Mouse (Mus musculus) erythroblast, adult 5-6 weeks (primary cell): ENCODE measurements around the gene Lhfpl5. TPM values are rescaled to one million over a fixed set of nuclear protein-coding genes. Genes with fewer than 3 reads are reported as not detected.

Experiments
- ATAC-seq: replicated peaks from 2 replicates; pipeline ENCODE4 v1.8.0; 2016; ENCODE audit warnings: moderate number of reproducible peaks, mild to moderate bottlenecking, moderate TSS enrichment, inconsistent platforms; ENCODE audit not compliant: poor library complexity, low FRiP score, severe bottlenecking
- total RNA-seq, 2 experiments: library from RNA; stranded (forward) in 1 of 2; stranded (reverse) in 1 of 2; fragments of 150-400 nt in 1 of 2; fragments of 200-764, 138-1000 nt in 1 of 2; gene quantifications; 2 replicates each; pipeline versions ENCODE4 v1.2.3 to v1.2.4; 2015 to 2017; ENCODE audit warnings: low replicate concordance in 2 of 2

The Lhfpl5 gene
- total RNA-seq, 2 experiments from 2014 or later = not detected

DNA sequence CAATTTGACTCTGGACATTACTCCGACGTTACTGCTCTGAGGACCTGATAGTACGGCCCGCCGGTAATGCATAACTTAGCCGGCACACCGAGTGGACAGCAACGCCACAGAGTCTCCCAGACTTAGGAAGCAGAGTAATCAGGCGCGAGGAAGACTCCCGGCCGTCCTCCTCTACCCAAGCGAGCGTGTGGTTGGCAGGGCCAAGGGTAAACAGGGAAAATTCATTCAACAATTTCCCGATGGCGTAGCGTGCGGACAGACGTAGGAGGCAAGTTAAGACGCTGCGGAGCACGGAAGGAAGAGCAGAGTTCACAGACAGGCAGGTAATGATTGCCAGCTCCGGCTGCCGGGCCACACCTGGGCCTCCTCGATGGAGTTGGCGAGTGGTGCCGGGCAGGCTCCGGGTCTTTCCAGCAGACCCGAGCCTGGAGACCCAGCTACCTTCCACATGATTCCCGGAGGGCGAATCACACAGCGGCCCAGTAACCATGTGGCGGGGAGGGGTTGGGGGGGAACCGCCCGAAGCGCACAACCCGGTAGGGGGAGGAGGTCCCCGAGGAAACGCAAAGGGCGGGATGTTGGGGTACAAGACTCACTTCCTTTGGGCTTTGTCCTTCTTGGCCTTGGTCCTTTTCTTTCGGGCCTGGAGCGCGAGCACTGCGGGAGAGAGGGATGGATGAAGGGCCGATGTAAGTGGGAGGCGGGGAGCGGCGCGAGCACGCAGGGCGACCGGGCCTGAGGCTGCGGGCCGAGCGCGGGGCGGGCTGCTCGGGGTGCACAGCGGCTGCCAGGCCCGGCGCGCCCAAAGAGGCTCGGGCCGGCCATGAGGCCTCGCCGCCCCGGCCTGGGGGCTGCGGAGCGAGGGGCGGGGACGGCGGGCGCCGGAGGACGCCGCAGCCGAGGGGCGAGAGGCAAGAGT, 46.2 kb downstream of the Lhfpl5 start:
- peak; percentile 44 for ATAC-seq

DNA sequence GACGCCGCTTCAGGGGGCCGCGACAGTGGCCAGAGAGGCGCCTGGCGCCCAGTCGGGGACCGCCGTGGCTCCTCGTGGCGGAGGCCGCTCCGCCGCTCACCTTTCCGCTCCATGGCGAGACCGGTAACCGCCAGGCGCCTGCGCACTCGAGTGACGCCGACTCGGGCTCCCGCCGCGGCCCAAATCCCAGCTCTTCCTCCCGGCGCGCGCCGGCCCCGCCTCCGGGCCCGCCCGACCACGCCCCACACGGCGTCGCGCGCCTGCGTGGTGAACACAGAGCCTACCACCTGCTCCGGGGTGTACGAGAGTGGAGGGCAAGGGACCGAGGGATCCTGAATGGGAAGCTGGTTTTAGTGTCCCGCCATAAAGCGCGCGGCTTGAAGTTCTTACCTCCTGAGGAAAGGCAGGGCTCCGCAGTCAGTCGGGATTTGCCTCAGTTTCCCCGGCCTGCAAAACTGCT, 46.9 kb downstream of the Lhfpl5 start, which contains the start of gene Srpk1:
Gene Srpk1, minus strand, starts transcription at position 410 of the 460 bp plus-strand sequence.
- peak; percentile 90 for ATAC-seq

DNA sequence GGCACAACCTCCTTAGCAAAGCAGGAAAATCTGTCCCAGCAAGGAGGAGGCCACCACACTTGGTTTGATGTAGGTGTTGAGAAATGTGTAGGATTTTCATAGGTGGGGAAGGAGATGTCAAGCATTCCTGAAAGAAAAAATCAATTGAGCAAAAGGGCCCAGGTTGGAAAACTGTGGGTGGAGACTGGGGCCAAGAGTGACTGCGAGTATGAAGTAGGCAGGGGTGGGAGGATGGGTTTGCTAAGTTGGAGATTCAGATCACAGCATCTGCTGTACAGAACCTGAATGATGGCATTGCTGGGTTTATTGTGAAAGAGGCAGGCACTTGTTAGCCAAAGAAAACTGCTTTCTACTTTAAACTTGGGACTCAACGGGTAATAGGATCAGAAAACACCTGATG, 49.4 kb downstream of the Lhfpl5 start:
- ATAC-seq = no peak

DNA sequence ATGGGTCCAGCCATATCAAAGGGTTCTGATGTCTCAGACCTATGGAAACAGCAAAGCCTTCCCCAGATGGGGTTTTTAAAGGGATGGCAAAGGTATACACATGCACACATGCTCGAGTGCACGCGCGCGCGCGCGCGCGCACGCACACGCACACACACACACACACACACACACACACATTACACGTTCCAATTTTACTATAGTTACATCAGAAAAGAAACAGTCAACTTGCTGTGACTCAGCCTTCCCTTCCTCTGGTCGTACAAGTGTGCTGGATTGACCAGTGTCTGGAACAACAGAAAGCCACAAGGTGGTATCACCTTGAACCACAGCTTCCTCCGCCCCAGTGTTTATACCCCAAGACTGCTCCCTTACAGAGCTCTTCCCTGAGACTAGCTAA, 49.9 kb downstream of the Lhfpl5 start:
- no peak for ATAC-seq

DNA sequence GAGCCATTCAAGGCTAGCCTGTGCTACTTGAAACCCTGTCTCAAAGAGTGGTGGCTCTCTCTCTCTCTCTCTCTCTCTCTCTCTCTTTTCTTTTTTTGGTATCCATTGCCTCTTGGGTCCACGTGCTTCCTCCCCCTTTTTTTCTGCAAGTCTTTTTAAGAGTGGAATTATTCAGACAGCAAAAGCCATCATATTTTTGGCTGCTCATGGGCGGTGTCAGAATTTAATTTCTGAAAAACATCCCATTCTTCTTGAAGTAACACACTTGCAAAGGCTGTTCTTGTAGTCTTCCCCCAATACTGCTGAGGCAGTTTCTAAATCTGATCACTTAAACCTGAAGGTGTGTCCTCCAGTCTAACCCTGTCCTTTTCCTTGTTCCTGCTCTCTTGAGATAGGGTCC, 51.5 kb downstream of the Lhfpl5 start:
- no peak for ATAC-seq

DNA sequence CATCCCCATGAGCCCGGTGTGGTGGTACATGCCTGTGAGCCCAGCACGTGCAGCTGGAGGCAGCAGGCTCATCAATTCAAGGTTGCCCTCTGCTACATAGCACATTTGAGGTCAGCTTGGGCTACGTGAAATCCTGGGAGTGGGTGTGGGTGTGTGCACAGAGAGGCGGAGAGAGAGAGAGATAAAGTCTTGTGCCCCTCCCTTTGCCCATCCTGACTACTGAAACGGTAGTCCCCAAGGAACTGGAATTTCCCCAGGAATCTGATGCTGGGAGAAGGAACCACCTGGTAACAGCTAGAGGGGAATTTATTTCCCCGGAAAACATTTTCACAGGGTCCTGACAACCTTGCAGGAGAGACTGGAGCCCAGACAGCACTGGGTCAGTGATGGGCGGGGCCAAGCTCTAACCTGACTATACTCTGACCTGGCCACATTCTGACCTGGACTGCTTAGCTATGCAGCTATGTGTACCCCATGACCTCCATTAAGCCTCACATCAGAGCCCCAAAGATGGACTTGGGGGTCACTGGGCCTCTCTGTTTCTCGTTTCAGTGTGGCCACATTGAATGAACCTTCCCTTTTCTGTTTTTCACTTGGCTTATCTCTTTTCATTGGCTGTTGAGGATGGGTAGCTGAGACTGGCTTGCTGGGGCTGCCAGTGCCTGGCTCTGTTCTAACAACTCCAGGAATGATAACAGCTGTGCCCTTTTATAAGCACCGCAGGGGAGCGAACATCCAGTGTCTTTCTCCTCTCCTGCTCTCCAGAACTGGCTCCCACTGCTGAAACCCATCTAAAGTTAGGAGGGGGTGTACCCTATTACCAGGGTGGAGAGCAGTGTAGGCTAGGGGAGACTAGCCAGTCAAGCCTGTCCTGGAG, 53.0 kb downstream of the Lhfpl5 start:
- no peak for ATAC-seq

DNA sequence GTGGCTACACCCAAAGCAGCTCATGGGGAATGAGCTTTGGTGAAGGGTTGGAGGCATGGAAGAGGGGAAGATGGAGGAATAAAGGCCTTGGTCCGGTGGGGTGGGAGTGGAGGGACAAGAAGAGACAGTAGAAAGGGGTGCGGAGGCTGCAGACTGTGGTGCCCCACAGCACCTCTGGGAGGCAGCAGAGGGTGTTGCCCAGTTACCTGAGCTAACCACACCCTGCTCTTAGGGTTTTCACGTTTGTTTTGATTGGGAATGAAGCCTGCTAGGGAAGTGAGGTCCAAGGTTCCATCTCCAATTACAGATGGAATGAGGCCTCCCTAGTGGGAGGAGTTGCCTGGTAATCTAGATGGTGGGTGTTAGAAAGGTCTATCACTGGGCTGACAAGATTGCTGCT, 53.7 kb downstream of the Lhfpl5 start:
- no peak for ATAC-seq

Other genes starting within 250 kb of the Lhfpl5 start
- 515 and 525 TPM in 2 replicates for gene Rpl10a, start 247.2 kb upstream of the Lhfpl5 start, total RNA-seq (2015; ENCODE audit: low replicate concordance)
- gene Rpl10a, start 247.2 kb upstream of the Lhfpl5 start, total RNA-seq (2017; ENCODE audit: low replicate concordance) = 92.4 and 200 TPM in 2 replicates
- gene Tead3, start 224.8 kb upstream of the Lhfpl5 start, total RNA-seq (2015; ENCODE audit: low replicate concordance) = not detected in 2 replicates
- not detected in 2 replicates for gene Tead3, start 224.8 kb upstream of the Lhfpl5 start, total RNA-seq (2017; ENCODE audit: low replicate concordance)
- gene Tulp1, start 210.4 kb upstream of the Lhfpl5 start, total RNA-seq (2015; ENCODE audit: low replicate concordance) = not detected in 2 replicates
- 0.28 TPM in 1 of 2 replicates, not detected in the other for gene Tulp1, start 210.4 kb upstream of the Lhfpl5 start, total RNA-seq (2017; ENCODE audit: low replicate concordance)
- 3.7 and 6.7 TPM in 2 replicates for gene Fkbp5, start 58.1 kb upstream of the Lhfpl5 start, total RNA-seq (2015; ENCODE audit: low replicate concordance)
- 12.8 and 13.8 TPM in 2 replicates for gene Fkbp5, start 58.1 kb upstream of the Lhfpl5 start, total RNA-seq (2017; ENCODE audit: low replicate concordance)
- not detected in 2 replicates for gene Armc12, start 44.8 kb upstream of the Lhfpl5 start, total RNA-seq (2015; ENCODE audit: low replicate concordance)
- gene Armc12, start 44.8 kb upstream of the Lhfpl5 start, total RNA-seq (2017; ENCODE audit: low replicate concordance) = not detected in 2 replicates
- not detected in 2 replicates for gene Clpsl2, start 26.2 kb upstream of the Lhfpl5 start, total RNA-seq (2015; ENCODE audit: low replicate concordance)
- gene Clpsl2, start 26.2 kb upstream of the Lhfpl5 start, total RNA-seq (2017; ENCODE audit: low replicate concordance) = not detected in 2 replicates
- gene Clps, start 14.9 kb upstream of the Lhfpl5 start, total RNA-seq (2015; ENCODE audit: low replicate concordance) = not detected in 2 replicates
- not detected in 2 replicates for gene Clps, start 14.9 kb upstream of the Lhfpl5 start, total RNA-seq (2017; ENCODE audit: low replicate concordance)
- 13.6 and 43.2 TPM in 2 replicates for gene Srpk1, start 47.1 kb downstream of the Lhfpl5 start, total RNA-seq (2015; ENCODE audit: low replicate concordance)
- 22.6 and 43.2 TPM in 2 replicates for gene Srpk1, start 47.1 kb downstream of the Lhfpl5 start, total RNA-seq (2017; ENCODE audit: low replicate concordance)
- gene Slc26a8, start 114.6 kb downstream of the Lhfpl5 start, total RNA-seq (2015; ENCODE audit: low replicate concordance) = 2.9 and 3.7 TPM in 2 replicates
- 3.5 TPM in 1 of 2 replicates, not detected in the other for gene Slc26a8, start 114.6 kb downstream of the Lhfpl5 start, total RNA-seq (2017; ENCODE audit: low replicate concordance)
- gene Mapk14, start 115.7 kb downstream of the Lhfpl5 start, total RNA-seq (2015; ENCODE audit: low replicate concordance) = 31.5 and 44.7 TPM in 2 replicates
- gene Mapk14, start 115.7 kb downstream of the Lhfpl5 start, total RNA-seq (2017; ENCODE audit: low replicate concordance) = 20.5 and 29.3 TPM in 2 replicates
- gene AC170998.1, start 150.4 kb downstream of the Lhfpl5 start, total RNA-seq (2015; ENCODE audit: low replicate concordance) = not detected in 2 replicates
- 8.5 TPM in 1 of 2 replicates, not detected in the other for gene AC170998.1, start 150.4 kb downstream of the Lhfpl5 start, total RNA-seq (2017; ENCODE audit: low replicate concordance)
- gene Mapk13, start 193.7 kb downstream of the Lhfpl5 start, total RNA-seq (2015; ENCODE audit: low replicate concordance) = 4.6 and 9.8 TPM in 2 replicates
- 2.9 and 11.3 TPM in 2 replicates for gene Mapk13, start 193.7 kb downstream of the Lhfpl5 start, total RNA-seq (2017; ENCODE audit: low replicate concordance)
- gene Brpf3, start 225.4 kb downstream of the Lhfpl5 start, total RNA-seq (2015; ENCODE audit: low replicate concordance) = 325 and 552 TPM in 2 replicates
- gene Brpf3, start 225.4 kb downstream of the Lhfpl5 start, total RNA-seq (2017; ENCODE audit: low replicate concordance) = 230 and 255 TPM in 2 replicates